Mouse (Mus musculus) kidney, embryonic 15.5 days (tissue): ENCODE measurements at regions not wholly inside any gene's neighbourhood (a gene's known extent, or its start where the extent isn't known, plus 50 kb on each side); places are given as distances from the start of the nearest gene placed in this dataset.

Experiments used
- ATAC-seq: fragments of 200-750 bp; cut with Nextera tagmentation; replicated peaks from 2 replicates; pipeline ENCODE4 v1.8.0; 2017; ENCODE audit warnings: moderate TSS enrichment; ENCODE audit not compliant: low FRiP score
- H3K27ac ChIP-seq: fragments of 300-500 bp; sonication (generic); 2 replicates; pipeline ENCODE4 v1.5.1; 2015; ENCODE audit warnings: mild to moderate bottlenecking, inconsistent platforms
- H3K27me3 ChIP-seq: fragments of 300-500 bp; sonication (generic); 2 replicates; pipeline ENCODE4 v1.6.1; 2015; ENCODE audit warnings: inconsistent platforms
- H3K36me3 ChIP-seq: fragments of 300-500 bp; sonication (generic); 2 replicates; pipeline ENCODE4 v1.6.1; 2015; ENCODE audit warnings: inconsistent platforms
- H3K4me1 ChIP-seq: fragments of 300-500 bp; sonication (generic); 2 replicates; pipeline ENCODE4 v1.6.1; 2015; ENCODE audit warnings: inconsistent platforms
- H3K4me2 ChIP-seq: fragments of 300-500 bp; sonication (generic); 2 replicates; pipeline ENCODE4 v1.6.1; 2015; ENCODE audit warnings: moderate library complexity, mild to moderate bottlenecking, inconsistent platforms
- H3K4me3 ChIP-seq: fragments of 300-500 bp; sonication (generic); replicated peaks from 2 replicates; pipeline ENCODE4 v1.5.1; 2015; ENCODE audit warnings: mild to moderate bottlenecking, inconsistent platforms
- H3K9ac ChIP-seq: fragments of 300-500 bp; sonication (generic); 2 replicates; pipeline ENCODE4 v1.6.1; 2015; ENCODE audit warnings: mild to moderate bottlenecking, inconsistent platforms
- H3K9me3 ChIP-seq: fragments of 300-500 bp; sonication (generic); replicated peaks from 2 replicates; pipeline ENCODE4 v1.6.1; 2016; ENCODE audit warnings: inconsistent platforms
- WGBS: fragments of 180-500 bp; shearing (Covaris S2); methylation state at CpG from one replicate; pipeline ENCODE4 v1.1.7; 2015; ENCODE audit warnings: mixed read lengths; 5-methylcytosine and 5-hydroxymethylcytosine counted together

DNA sequence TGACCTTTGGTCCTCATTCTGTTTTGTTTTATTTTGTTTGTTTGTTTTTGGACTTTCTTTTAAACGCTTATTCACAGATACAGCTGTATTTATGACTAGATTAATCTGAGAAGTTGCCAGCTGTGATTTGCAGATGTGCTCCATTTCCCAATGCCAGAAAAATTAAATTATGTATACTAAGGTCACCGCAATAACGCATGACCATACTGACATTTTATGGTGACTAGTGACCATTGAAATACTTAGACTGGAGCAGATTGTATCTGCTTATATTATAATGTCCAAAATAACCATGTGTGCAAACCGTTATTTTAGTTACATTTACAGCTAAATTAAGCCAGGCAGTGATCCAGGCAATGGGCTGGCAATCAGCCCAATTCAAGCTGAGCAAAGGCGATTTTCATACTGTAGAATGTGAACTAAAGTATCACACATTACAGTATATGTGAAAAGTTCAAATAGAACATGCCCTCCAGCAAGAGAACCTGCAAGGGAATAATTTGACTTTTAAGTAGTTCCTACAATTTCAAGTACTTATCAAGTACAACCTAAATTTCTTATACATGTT, 1401.0 kb upstream of the Gm7489 start:
- ATAC-seq = no peak
- H3K27ac ChIP-seq = no peak overlapping the region
- no peaks in the 10 kb centered on the region for H3K9me3 ChIP-seq
- no peaks in the 10 kb centered on the region for H3K27me3 ChIP-seq
- no peaks in the 10 kb centered on the region for H3K36me3 ChIP-seq
- no peak overlapping the region for H3K9ac ChIP-seq
- no peak overlapping the region for H3K4me3 ChIP-seq
- 53% methylated on average over 5 of the region's 5 CpGs for WGBS
- H3K4me2 ChIP-seq = no peak overlapping the region
- H3K4me1 ChIP-seq = peaks cover 4% of the 10 kb centered on the region; the same call in 1 of the 2 replicates

DNA sequence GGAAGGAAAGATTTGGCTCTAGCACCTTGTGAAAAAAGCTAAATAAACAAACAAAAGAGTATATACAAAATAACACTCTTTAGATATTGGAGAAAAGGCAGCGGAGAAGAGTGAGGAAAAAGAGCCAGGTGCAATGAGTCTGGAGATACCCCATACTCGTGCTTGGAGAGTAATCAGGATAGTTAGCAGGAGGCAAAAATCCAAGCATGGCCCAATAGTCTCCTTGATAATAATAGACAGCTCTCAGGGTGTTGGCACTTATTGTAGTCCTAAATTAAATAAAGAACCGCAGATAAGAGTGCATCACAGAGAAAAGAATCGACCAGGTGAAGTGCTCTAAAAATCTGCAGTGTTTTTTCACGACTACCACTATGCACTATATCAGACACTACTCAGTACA, 1400.4 kb upstream of the Gm7489 start:
- Histone ChIP-seq H3K4me3 (no peak overlapping the region), H3K9me3 (no peaks in the 10 kb centered on the region), H3K4me1 (peaks cover 4% of the 10 kb centered on the region; the same call in 1 of the 2 replicates), H3K36me3 (no peaks in the 10 kb centered on the region), H3K27ac (no peak overlapping the region), H3K9ac (no peak overlapping the region), H3K27me3 (no peaks in the 10 kb centered on the region), H3K4me2 (no peak overlapping the region)
- no peak for ATAC-seq
- WGBS = 86% methylated on average over 5 of the region's 5 CpGs

DNA sequence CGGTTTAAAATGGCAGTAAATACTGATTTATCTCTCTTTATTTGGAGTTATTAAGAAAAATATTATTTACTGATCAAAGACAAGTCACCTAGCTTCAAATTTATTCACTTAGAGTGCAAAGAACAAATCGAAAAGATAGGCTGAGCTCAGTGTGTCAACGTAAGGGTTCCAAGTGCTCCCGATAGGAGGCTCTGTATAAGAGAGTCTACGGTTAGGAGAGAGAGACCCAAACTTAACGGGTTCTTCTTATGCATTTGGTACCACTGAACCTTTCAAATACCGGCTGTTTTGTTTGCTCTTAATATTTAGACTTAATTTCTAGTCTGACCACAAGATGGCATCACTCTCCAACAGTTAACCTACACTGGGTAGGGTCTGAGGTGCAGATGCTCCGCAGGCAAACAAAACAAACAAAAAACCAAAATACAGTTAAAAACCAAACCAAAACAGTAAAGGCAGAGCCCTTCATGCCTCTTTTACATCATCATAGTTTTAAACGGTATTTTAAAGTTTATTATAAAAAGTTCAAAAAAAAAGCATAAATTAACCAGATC, 1379.4 kb upstream of the Gm7489 start:
- Histone ChIP-seq H3K9ac (no peak overlapping the region), H3K4me3 (no peak overlapping the region), H3K36me3 (no peaks in the 10 kb centered on the region), H3K27me3 (no peaks in the 10 kb centered on the region), H3K4me2 (no peak overlapping the region), H3K27ac (no peak overlapping the region), H3K4me1 (no peaks in the 10 kb centered on the region), H3K9me3 (no peaks in the 10 kb centered on the region)
- ATAC-seq = no peak
- 39% methylated on average over 9 of the region's 9 CpGs for WGBS

DNA sequence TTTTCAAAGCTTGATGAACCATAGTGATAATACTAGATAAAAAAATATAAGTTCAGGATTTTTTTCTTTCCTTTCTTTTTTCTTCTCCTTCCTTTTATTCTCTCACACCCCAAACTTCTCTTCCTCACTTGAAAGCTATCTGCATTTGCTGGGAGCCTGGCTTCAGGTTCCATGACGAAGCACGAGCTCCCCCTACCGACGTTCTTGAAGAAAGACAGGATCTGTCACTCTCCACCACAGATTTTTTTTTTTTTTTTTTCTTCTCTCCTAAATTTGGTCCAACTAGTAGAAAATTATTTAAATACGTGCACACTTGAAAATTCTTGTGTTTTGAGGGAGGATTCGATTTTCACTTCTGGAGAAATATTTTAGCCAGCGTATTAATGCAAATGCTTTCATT, 1377.8 kb upstream of the Gm7489 start:
- 3% methylated on average over 7 of the region's 7 CpGs for WGBS
- ATAC-seq = no peak
- Histone ChIP-seq H3K9me3 (no peaks in the 10 kb centered on the region), H3K36me3 (no peaks in the 10 kb centered on the region), H3K27me3 (no peaks in the 10 kb centered on the region), H3K4me1 (no peaks in the 10 kb centered on the region), H3K9ac (no peak overlapping the region), H3K4me2 (no peak overlapping the region), H3K4me3 (no peak overlapping the region), H3K27ac (no peak overlapping the region)

DNA sequence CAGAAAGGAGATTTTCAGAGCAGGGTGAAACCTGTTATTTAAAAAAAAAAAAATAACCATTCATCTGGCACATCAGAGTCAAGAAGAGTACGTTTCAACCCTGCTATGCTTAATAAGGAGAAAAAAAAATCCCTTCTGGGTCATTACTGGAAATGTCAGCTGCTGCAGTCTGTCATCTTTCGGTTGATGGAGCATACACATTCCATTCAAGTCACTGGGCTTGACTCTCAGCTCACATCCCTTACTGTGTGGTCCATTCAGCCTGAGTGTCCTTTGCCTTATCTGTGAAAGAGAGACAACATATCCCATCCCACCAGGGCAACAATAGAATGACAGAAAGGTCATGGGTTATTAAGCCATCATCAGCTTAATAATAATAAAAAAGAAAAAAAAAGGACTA, 1376.1 kb upstream of the Gm7489 start:
- Histone ChIP-seq H3K9me3 (no peaks in the 10 kb centered on the region), H3K27ac (no peak overlapping the region), H3K27me3 (no peaks in the 10 kb centered on the region), H3K36me3 (no peaks in the 10 kb centered on the region), H3K4me3 (no peak overlapping the region), H3K4me1 (no peaks in the 10 kb centered on the region), H3K9ac (no peak overlapping the region), H3K4me2 (no peak overlapping the region)
- ATAC-seq = no peak
- 76% methylated on average over 2 of the region's 2 CpGs for WGBS

DNA sequence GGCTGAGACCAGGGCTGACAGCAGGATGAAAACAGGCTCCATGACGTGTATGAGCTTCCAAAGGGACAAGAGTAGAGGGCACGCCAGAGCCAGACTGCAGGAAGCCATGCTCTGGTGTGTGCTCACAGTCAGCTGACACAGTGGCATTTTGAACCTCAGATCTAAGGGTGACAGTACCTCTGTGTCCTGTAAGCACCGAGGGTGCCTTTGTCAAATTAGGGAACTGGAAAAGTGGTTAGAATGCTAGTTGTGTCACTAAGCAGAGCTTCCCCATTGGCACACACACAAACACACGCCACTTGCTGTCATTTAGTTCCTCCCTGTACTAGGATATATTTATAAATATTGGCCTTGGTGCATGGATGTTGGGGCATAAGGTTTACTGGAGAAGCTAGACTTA, 1374.6 kb upstream of the Gm7489 start:
- 78% methylated on average over 4 of the region's 4 CpGs for WGBS
- no peaks in the 10 kb centered on the region for H3K9me3 ChIP-seq
- H3K9ac ChIP-seq = no peak overlapping the region
- no peaks in the 10 kb centered on the region for H3K27me3 ChIP-seq
- no peak overlapping the region for H3K27ac ChIP-seq
- no peak for ATAC-seq
- no peaks in the 10 kb centered on the region for H3K36me3 ChIP-seq
- no peak overlapping the region for H3K4me3 ChIP-seq
- no peaks in the 10 kb centered on the region for H3K4me1 ChIP-seq
- no peak overlapping the region for H3K4me2 ChIP-seq

DNA sequence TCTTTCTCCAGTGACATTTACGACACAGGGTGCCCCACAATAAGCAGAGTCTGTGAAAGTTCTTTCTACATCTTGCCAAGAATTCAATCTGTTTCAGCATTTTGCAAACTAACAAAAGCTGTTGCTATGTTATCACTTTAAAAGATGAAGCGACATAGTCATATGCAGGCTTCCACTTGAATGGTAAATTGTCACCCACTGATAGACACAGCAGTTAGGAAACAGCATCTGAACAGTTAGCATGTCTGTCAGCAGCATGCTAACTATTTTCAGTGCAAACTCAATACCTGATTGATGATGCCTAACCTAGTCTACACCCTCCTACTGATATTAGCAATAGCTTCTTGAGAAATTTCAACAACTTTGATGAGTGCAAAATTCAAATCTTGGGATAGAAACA, 1348.1 kb upstream of the Gm7489 start:
- no peaks in the 10 kb centered on the region for H3K9me3 ChIP-seq
- no peak overlapping the region for H3K27ac ChIP-seq
- H3K4me3 ChIP-seq = no peak overlapping the region
- ATAC-seq = no peak
- no peaks in the 10 kb centered on the region for H3K4me1 ChIP-seq
- H3K4me2 ChIP-seq = no peak overlapping the region
- H3K9ac ChIP-seq = no peak overlapping the region
- H3K36me3 ChIP-seq = no peaks in the 10 kb centered on the region
- 94% methylated on average over 2 of the region's 2 CpGs for WGBS
- no peaks in the 10 kb centered on the region for H3K27me3 ChIP-seq

DNA sequence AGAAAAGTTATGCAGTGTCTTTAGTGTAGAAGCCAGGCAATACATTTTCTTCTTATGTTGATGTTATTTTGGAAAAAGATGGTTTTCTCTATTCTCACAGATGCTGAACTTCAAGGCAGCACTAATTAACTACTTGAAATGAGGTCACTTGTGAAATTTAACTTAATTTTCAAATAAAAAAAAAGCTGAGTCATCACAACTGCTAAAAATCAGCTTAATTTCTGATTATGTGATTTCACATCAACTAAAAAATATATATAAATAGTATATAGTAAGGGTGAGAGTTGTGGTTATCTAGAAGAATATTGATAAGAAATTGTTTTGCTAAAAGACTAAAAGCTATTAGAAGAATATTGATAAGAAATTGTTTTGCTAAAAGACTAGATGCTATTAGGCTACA, 1326.0 kb upstream of the Gm7489 start:
- Histone ChIP-seq H3K9me3 (no peaks in the 10 kb centered on the region), H3K4me1 (no peaks in the 10 kb centered on the region), H3K4me3 (no peak overlapping the region), H3K4me2 (no peak overlapping the region), H3K9ac (no peak overlapping the region), H3K27me3 (no peaks in the 10 kb centered on the region), H3K27ac (no peak overlapping the region), H3K36me3 (no peaks in the 10 kb centered on the region)
- no peak for ATAC-seq

DNA sequence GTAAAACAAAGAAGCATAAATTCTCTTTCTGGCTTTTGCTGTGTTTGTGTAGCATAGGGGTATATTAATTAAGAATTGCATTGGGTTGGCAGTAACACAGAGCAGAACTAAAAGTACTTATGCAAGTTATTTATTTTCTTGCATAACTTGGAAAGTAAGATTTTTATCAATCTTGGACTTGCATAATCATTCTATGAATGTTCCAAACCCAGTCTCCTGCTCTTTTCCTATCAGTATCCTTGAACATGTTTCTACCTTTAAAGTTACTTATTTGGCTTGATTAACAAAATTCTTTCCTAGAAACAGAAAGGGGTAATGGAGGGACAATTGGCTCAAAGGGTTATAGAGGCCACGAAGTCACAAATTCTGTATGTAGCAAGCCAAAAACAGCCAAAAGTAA, 1320.6 kb upstream of the Gm7489 start:
- ATAC-seq = no peak
- Histone ChIP-seq H3K9me3 (no peaks in the 10 kb centered on the region), H3K27ac (no peak overlapping the region), H3K4me1 (no peaks in the 10 kb centered on the region), H3K9ac (no peak overlapping the region), H3K4me3 (no peak overlapping the region), H3K36me3 (no peaks in the 10 kb centered on the region), H3K4me2 (no peak overlapping the region), H3K27me3 (no peaks in the 10 kb centered on the region)
- 94% methylated on average over 1 of the region's 1 CpGs for WGBS

DNA sequence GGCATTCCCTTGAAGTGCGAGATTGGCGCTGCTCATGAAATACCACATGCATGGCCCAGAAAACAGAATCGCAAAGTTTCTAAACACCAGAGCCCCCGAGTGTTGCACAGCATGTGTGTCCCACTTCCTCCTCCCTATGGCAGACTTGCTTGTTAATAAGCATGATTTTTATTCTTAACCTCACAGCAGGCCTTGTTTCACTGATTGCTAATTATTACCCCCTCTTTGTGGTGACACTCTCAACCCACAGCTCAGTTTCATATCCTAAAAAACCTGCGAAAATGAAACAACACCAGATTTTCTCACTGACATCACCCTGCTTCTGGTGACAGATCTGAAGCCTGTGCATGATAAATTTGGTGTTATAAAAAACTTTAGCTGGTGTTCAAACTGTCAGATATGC, 1319.3 kb upstream of the Gm7489 start:
- H3K27ac ChIP-seq = no peak overlapping the region
- H3K4me2 ChIP-seq = no peak overlapping the region
- no peaks in the 10 kb centered on the region for H3K27me3 ChIP-seq
- H3K9me3 ChIP-seq = no peaks in the 10 kb centered on the region
- H3K4me1 ChIP-seq = no peaks in the 10 kb centered on the region
- H3K4me3 ChIP-seq = no peak overlapping the region
- no peak for ATAC-seq
- no peak overlapping the region for H3K9ac ChIP-seq
- H3K36me3 ChIP-seq = no peaks in the 10 kb centered on the region
- 87% methylated on average over 5 of the region's 5 CpGs for WGBS

DNA sequence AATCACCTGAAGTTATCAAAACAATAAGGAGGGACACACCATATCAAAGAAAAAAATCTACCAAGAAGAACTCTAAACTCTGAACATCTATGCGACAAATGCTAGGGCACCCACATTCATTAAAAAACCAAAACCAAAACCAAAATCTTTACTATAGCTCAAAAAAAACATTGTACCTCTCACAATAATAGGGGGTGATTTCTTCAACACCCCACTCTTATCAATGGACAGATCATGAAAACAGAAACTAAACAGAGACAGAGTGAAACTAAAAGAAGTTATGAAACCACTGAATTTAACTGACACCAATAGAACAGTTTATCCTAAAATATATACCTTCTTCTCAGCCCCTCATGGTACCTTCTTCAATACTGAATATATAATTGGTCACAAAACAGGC, 1314.5 kb upstream of the Gm7489 start:
- Histone ChIP-seq H3K36me3 (no peaks in the 10 kb centered on the region), H3K4me2 (no peak overlapping the region), H3K4me3 (no peak overlapping the region), H3K27me3 (no peaks in the 10 kb centered on the region), H3K27ac (no peak overlapping the region), H3K9me3 (no peaks in the 10 kb centered on the region), H3K4me1 (no peaks in the 10 kb centered on the region), H3K9ac (no peak overlapping the region)
- WGBS = 90% methylated on average over 1 of the region's 1 CpGs
- no peak for ATAC-seq

DNA sequence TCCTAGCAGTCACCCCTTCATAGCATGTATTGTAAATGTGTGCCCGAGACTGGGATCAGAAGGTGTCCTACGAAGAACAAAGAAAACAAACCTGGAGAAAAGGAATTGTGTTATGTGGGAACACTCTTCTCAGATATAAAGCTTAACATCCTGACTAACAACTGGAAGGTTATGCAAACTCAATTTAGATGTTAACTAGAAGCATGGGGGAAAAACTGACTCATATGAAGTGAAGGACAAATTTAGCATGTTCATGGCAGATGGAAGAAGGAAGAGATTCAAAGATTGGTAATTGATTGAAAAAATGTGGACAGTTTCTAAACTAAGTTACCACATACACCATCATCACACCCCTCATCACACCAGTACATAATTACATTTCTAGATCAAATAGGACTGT, 1307.1 kb upstream of the Gm7489 start:
- Histone ChIP-seq H3K4me2 (no peak overlapping the region), H3K27me3 (no peaks in the 10 kb centered on the region), H3K9ac (no peak overlapping the region), H3K9me3 (no peaks in the 10 kb centered on the region), H3K4me3 (no peak overlapping the region), H3K27ac (no peak overlapping the region), H3K4me1 (no peaks in the 10 kb centered on the region), H3K36me3 (no peaks in the 10 kb centered on the region)
- WGBS = 77% methylated on average over 2 of the region's 2 CpGs
- ATAC-seq = no peak

DNA sequence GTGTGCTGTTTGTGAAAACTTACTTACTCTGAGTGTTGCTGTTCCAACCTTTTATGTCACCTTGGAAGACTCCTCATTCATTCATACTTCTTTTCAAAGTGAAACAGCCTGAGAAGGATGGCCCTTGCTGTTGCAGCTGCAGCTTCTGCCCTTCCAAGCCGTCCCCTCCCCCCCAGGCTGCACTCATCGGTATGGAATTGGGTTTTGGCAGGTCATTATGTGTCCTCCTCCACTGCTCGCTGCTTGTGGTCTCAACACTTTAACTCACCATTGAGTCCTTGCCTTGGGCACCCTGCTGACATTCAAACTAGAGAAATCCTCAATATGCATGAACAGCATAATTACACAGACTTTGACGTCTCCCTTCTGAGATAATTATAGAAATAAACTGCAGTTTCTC, 1295.3 kb upstream of the Gm7489 start:
- Histone ChIP-seq H3K27ac (no peak overlapping the region), H3K4me3 (no peak overlapping the region), H3K36me3 (no peaks in the 10 kb centered on the region), H3K27me3 (no peaks in the 10 kb centered on the region), H3K9ac (no peak overlapping the region), H3K4me2 (no peak overlapping the region), H3K9me3 (no peaks in the 10 kb centered on the region), H3K4me1 (no peaks in the 10 kb centered on the region)
- WGBS = 39% methylated on average over 4 of the region's 4 CpGs
- ATAC-seq = no peak
